Mouse (Mus musculus) lung, adult 2 months (tissue): Measurements from ENCODE around the gene Dxo.
"Not testable (repeated sequence)": the region's sequence is repeated elsewhere in the genome, so short reads cannot be mapped to it uniquely, and the experiment has no call there.

ENCODE experiments used
- CTCF ChIP-seq: fragments of 200-500 bp; IDR thresholded peaks from 2 replicates; pipeline ENCODE4 v1.5.1; 2011; ENCODE audit warnings: mild to moderate bottlenecking, low read length, control low read depth; ENCODE audit not compliant: insufficient read depth
- POLR2A ChIP-seq: fragments of 200-500 bp; IDR thresholded peaks from 2 replicates; pipeline ENCODE4 v1.6.1; 2011; ENCODE audit warnings: low read depth, mild to moderate bottlenecking, control low read depth, low read length, borderline replicate concordance; ENCODE audit errors: extremely low read depth

DNA sequence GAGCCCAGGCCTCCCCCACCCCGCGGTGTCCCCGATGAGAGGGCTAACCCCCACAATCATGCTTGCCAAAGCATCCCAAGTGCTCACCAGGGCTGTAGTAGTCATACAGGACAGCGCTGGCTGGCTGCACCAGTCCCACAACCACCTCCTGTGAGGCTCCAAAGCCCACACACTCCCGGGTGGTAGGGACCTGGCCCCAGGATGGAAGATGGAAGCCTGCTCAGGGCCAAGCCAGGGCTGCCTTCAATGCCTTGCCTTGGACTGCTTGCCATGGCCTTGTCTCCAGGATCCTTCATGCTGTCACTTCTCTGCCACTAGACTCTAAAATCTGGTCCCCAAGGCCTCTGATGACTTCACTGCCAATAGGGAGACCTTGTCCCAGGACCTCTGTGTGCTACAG, 26.4 kb upstream of the Dxo start:
- not testable (repeated sequence) for TF ChIP-seq POLR2A, CTCF
